Mouse (Mus musculus): ENCODE data around the gene Defa20.
"Not testable (repeated sequence)": the region's sequence is repeated elsewhere in the genome, so short reads cannot be mapped to it uniquely, and the experiment has no call there.

Gene Defa20

GRCm38 (mm10) chr8:21508958-21509357 is at the start of gene Defa20:
Gene Defa20, plus strand, starts transcription at chr8:21509258.
- not testable (repeated sequence) for DNase-seq (ENCODE audit: low spot score)

- not testable (repeated sequence) for DNase-seq (ENCODE audit: low spot score)
These were observed 19.7 kb downstream of the Defa20 start, which contains the start of gene Defa32 for GRCm38 (mm10) chr8:21528732-21529131. Gene Defa32, plus strand, starts transcription at chr8:21529032.
